In genomic region chr16:45990901-45991676, GRCm38 (mm10) we compare ENCODE assay signal across 13 mouse cellular contexts. TPM values are rescaled to one million over a fixed set of nuclear protein-coding genes. Genes with fewer than 3 reads are reported as not detected.
A peak's percentile ranks its signal among the peaks of the same experiment; 100 is the strongest.
DNase-seq lines count a peak whose midpoint lies in the region; ATAC-seq and TF ChIP-seq lines count a peak whose summit lies in the region.
"Had no signal": no experiment of that assay in that cellular context is flagged by ENCODE, and none has a peak within 500 bp of the region (broad histone marks: within the 10 kb centered on the region; RNA-seq: fewer than 3 reads in every experiment).

No protein-coding gene starts in this region.

- no peak overlapping the region for H3K4me3 ChIP-seq in hindbrain, embryonic 14.5 days (replicated peaks; ENCODE audit: low read length)
- no peak overlapping the region for H3K4me3 ChIP-seq in hindbrain, embryonic 12.5 days
- no peak overlapping the region for H3K4me3 ChIP-seq in CH12.LX (replicated peaks in 1 of 3; ENCODE audit: low read depth in 2 of 3, low read length in 2 of 3, poor library complexity in 1 of 3)
- H3K4me3 ChIP-seq in embryonic facial prominence, embryonic 11.5 days (ENCODE audit: low read depth, low read length), result no peak overlapping the region
- H3K4me3 ChIP-seq: liver, embryonic 15.5 days; stomach, embryonic 15.5 days had no signal

- H3K79me2 ChIP-seq in CH12.LX (replicated peaks; ENCODE audit: control insufficient read depth, extremely low read depth, insufficient read depth, poor library complexity, severe bottlenecking), result no peaks in the 10 kb centered on the region

- no peak overlapping the region for H3K4me2 ChIP-seq in hindbrain, embryonic 14.5 days (replicated peaks)
- H3K4me2 ChIP-seq in hindbrain, embryonic 12.5 days (replicated peaks), result no peak overlapping the region
- no peak overlapping the region for H3K4me2 ChIP-seq in CH12.LX (ENCODE audit: insufficient read depth, low read depth, poor library complexity, severe bottlenecking)
- no peak overlapping the region for H3K4me2 ChIP-seq in embryonic facial prominence, embryonic 11.5 days (ENCODE audit: low read depth, low read length)
- H3K4me2 ChIP-seq: liver, embryonic 15.5 days; stomach, embryonic 15.5 days had no signal

- no peaks in the 10 kb centered on the region for H3K36me3 ChIP-seq in hindbrain, embryonic 14.5 days (replicated peaks; ENCODE audit: control insufficient read depth, insufficient read depth)
- H3K36me3 ChIP-seq in hindbrain, embryonic 12.5 days, result no peaks in the 10 kb centered on the region
- H3K36me3 ChIP-seq in CH12.LX (replicated peaks in 1 of 2; ENCODE audit: control insufficient read depth in 1 of 2, insufficient read depth in 1 of 2, low read length in 1 of 2), result no peaks in the 10 kb centered on the region
- no peaks in the 10 kb centered on the region for H3K36me3 ChIP-seq in embryonic facial prominence, embryonic 11.5 days (replicated peaks; ENCODE audit: control insufficient read depth, insufficient read depth, low read depth, low read length)
- H3K36me3 ChIP-seq: liver, embryonic 15.5 days; stomach, embryonic 15.5 days had no signal

- in situ Hi-C loops in CH12.LX (cut with MboI; ENCODE audit: low pct_ligation_motif_present, low pct_unique_long_range_greater_than_20kb, low sequenced_read_pairs), result loop anchor here (10.0 kb wide), 1 partner anchor 104 kb away; no protein-coding TSS in a partner anchor

- dilution Hi-C loops in CH12.LX (cut with MboI; ENCODE audit: extremely low pct_ligation_motif_present, extremely low pct_unique_long_range_greater_than_20kb, low sequenced_read_pairs), result no loop called here

- H3K9me3 ChIP-seq in hindbrain, embryonic 14.5 days (ENCODE audit: control insufficient read depth, low read length), result no peaks in the 10 kb centered on the region
- H3K9me3 ChIP-seq in hindbrain, embryonic 12.5 days (replicated peaks), result no peaks in the 10 kb centered on the region
- no peaks in the 10 kb centered on the region for H3K9me3 ChIP-seq in CH12.LX (replicated peaks; ENCODE audit: low read length)
- no peaks in the 10 kb centered on the region for H3K9me3 ChIP-seq in embryonic facial prominence, embryonic 11.5 days (replicated peaks; ENCODE audit: control insufficient read depth, low read length)
- H3K9me3 ChIP-seq: liver, embryonic 15.5 days; stomach, embryonic 15.5 days had no signal

- no peak for TF ChIP-seq POLR2A in CH12.LX (IDR thresholded peaks at IDR 0.05; ENCODE audit: low read depth, low read length)

- no peaks in the 10 kb centered on the region for H3K27me3 ChIP-seq in hindbrain, embryonic 14.5 days (ENCODE audit: control insufficient read depth, insufficient read depth, low read length)
- H3K27me3 ChIP-seq in hindbrain, embryonic 12.5 days, result no peaks in the 10 kb centered on the region
- no peaks in the 10 kb centered on the region for H3K27me3 ChIP-seq in CH12.LX (replicated peaks)
- H3K27me3 ChIP-seq in embryonic facial prominence, embryonic 11.5 days (ENCODE audit: control insufficient read depth, insufficient read depth, low read length), result no peaks in the 10 kb centered on the region
- H3K27me3 ChIP-seq: liver, embryonic 15.5 days; stomach, embryonic 15.5 days had no signal

- DNase-seq in hindbrain, embryonic 14.5 days (ENCODE audit: low spot score), result peak; percentile 40
- peak; percentile 48 for DNase-seq in 3T3-L1 (ENCODE audit: low read depth, low spot score)
- peak; percentile 25 for DNase-seq in CH12.LX (ENCODE audit: extremely low read depth)
- DNase-seq in embryonic facial prominence, embryonic 11.5 days (ENCODE audit: low spot score), result peak; percentile 50
- no peak for DNase-seq in natural killer cell, adult 2 months (ENCODE audit: low spot score in 2 of 2)
- DNase-seq in layer of hippocampus, adult 11-12 months (ENCODE audit: low spot score), result no peak
- DNase-seq in layer of hippocampus, adult 9-11 months, result no peak
- DNase-seq: gastrocnemius, postnatal 14 days; kidney, adult 9 months had no signal

- H3K27ac ChIP-seq in hindbrain, embryonic 14.5 days, result no peak overlapping the region
- no peak overlapping the region for H3K27ac ChIP-seq in hindbrain, embryonic 12.5 days
- no peak overlapping the region for H3K27ac ChIP-seq in CH12.LX (ENCODE audit: insufficient read depth, low read depth)
- no peak overlapping the region for H3K27ac ChIP-seq in embryonic facial prominence, embryonic 11.5 days (replicated peaks; ENCODE audit: low read depth, low read length)
- H3K27ac ChIP-seq: liver, embryonic 15.5 days; stomach, embryonic 15.5 days had no signal

- TF ChIP-seq RAD21 in CH12.LX (IDR thresholded peaks at IDR 0.05; ENCODE audit: low read depth, low read length), result peak; percentile 60

- H3K9ac ChIP-seq in hindbrain, embryonic 14.5 days, result no peak overlapping the region
- H3K9ac ChIP-seq in hindbrain, embryonic 12.5 days, result no peak overlapping the region
- H3K9ac ChIP-seq in CH12.LX (ENCODE audit: insufficient read depth, low read depth), result no peak overlapping the region
- H3K9ac ChIP-seq in embryonic facial prominence, embryonic 11.5 days (replicated peaks; ENCODE audit: low read length), result no peak overlapping the region
- H3K9ac ChIP-seq: liver, embryonic 15.5 days; stomach, embryonic 15.5 days had no signal

- 46% methylated on average over 10 of the region's 10 CpGs for WGBS in hindbrain, embryonic 14.5 days
- 49% methylated on average over 10 of the region's 10 CpGs for WGBS in hindbrain, embryonic 12.5 days
- WGBS in embryonic facial prominence, embryonic 11.5 days, result 47% methylated on average over 10 of the region's 10 CpGs

- H3K4me1 ChIP-seq in hindbrain, embryonic 14.5 days (replicated peaks; ENCODE audit: control insufficient read depth, insufficient read depth, low read length), result no peaks in the 10 kb centered on the region
- 0 out of 2 replicates have a peak, but pooled peaks cover 3% of the 10 kb centered on the region for H3K4me1 ChIP-seq in hindbrain, embryonic 12.5 days
- no peaks in the 10 kb centered on the region for H3K4me1 ChIP-seq in CH12.LX (ENCODE audit: control insufficient read depth in 1 of 2, insufficient read depth in 2 of 2)
- no peaks in the 10 kb centered on the region for H3K4me1 ChIP-seq in embryonic facial prominence, embryonic 11.5 days (ENCODE audit: control insufficient read depth, insufficient read depth, low read length)
- H3K4me1 ChIP-seq: liver, embryonic 15.5 days; stomach, embryonic 15.5 days had no signal

- no peak for TF ChIP-seq EP300 in CH12.LX (IDR thresholded peaks at IDR 0.05; ENCODE audit: low read length)

- peak in 1 of 2 experiments; percentile 68; a peak in 2 of 4 replicates for TF ChIP-seq CTCF in CH12.LX (conservative IDR thresholded peaks at IDR 0.05 in 1 of 2, IDR thresholded peaks at IDR 0.05 in 1 of 2; ENCODE audit: low read depth in 2 of 2, low read length in 2 of 2)

- no peak for ATAC-seq in hindbrain, embryonic 14.5 days (ENCODE audit: low FRiP score)
- no peak for ATAC-seq in hindbrain, embryonic 12.5 days (ENCODE audit: low FRiP score)
- ATAC-seq in embryonic facial prominence, embryonic 11.5 days (replicated peaks; ENCODE audit: insufficient number of reproducible peaks, low FRiP score, low TSS enrichment, low read depth), result no peak

TF ChIP-seq in CH12.LX, 34 proteins besides CTCF, POLR2A, EP300 and RAD21:
- TF ChIP-seq NELFE (IDR thresholded peaks at IDR 0.05; ENCODE audit: low read depth, low read length) (no peak), ZKSCAN1 (IDR thresholded peaks at IDR 0.05; ENCODE audit: borderline replicate concordance, low read depth, low read length) (no peak), ZNF384 (IDR thresholded peaks at IDR 0.05; ENCODE audit: low read depth, low read length) (peak; percentile 99), SMC3 (IDR thresholded peaks at IDR 0.05; ENCODE audit: low read depth, low read length) (peak; percentile 60), MAZ (IDR thresholded peaks at IDR 0.05; ENCODE audit: low read depth, low read length) (no peak)

RNA-seq across cellular contexts. Expression of gene Plcxd2, which starts 18.9 kb away (rescaled TPM):
- 11.2 and 13.8 TPM in 2 replicates for polyA plus RNA-seq in hindbrain, embryonic 14.5 days (2014; fragmentation: Nextera tagmentation; extraction: Ambion mirVana)
- polyA plus RNA-seq in hindbrain, embryonic 12.5 days (2016; fragmentation: Nextera tagmentation; extraction: Ambion mirVana), result 6.6 and 6.7 TPM in 2 replicates
- not detected in 2 replicates for total RNA-seq in CH12.LX (2012; rRNA removed)
- not detected in 2 replicates for total RNA-seq in CH12.LX (2014; rRNA removed)
- not detected in 2 replicates for polyA plus RNA-seq in CH12.LX (2012; ENCODE audit: insufficient read length, low read depth)
- polyA plus RNA-seq in embryonic facial prominence, embryonic 11.5 days (2014; fragmentation: Nextera tagmentation; extraction: Ambion mirVana), result 1.4 and 1.8 TPM in 2 replicates

RNA-seq across cellular contexts. Expression of gene Phldb2, which starts 37.7 kb away (rescaled TPM):
- 6.8 and 7.5 TPM in 2 replicates for polyA plus RNA-seq in hindbrain, embryonic 14.5 days (2014; fragmentation: Nextera tagmentation; extraction: Ambion mirVana)
- polyA plus RNA-seq in hindbrain, embryonic 12.5 days (2016; fragmentation: Nextera tagmentation; extraction: Ambion mirVana), result 34.5 and 43.7 TPM in 2 replicates
- total RNA-seq in CH12.LX (2012; rRNA removed) (not detected in 2 replicates), CH12.LX (2014; rRNA removed) (not detected in 2 replicates)
- polyA plus RNA-seq in CH12.LX (2012; ENCODE audit: insufficient read length, low read depth), result 0.04 TPM in 1 of 2 replicates, not detected in the other
- polyA plus RNA-seq in embryonic facial prominence, embryonic 11.5 days (2014; fragmentation: Nextera tagmentation; extraction: Ambion mirVana), result 48.9 and 54.6 TPM in 2 replicates
- total RNA-seq: neutrophil, adult 5-6 weeks had no signal

Comparison
In these comparisons a context has a peak if more than half of its experiments do, and no peak if none do; other contexts are left out.
1. DNase-seq: peak in hindbrain, embryonic 14.5 days (single experiment), 3T3-L1 (single experiment), CH12.LX (single experiment) and embryonic facial prominence, embryonic 11.5 days (single experiment); none in natural killer cell, adult 2 months (0 of 2), layer of hippocampus, adult 11-12 months (single experiment) and layer of hippocampus, adult 9-11 months (single experiment).